In the genomic region with DNA sequence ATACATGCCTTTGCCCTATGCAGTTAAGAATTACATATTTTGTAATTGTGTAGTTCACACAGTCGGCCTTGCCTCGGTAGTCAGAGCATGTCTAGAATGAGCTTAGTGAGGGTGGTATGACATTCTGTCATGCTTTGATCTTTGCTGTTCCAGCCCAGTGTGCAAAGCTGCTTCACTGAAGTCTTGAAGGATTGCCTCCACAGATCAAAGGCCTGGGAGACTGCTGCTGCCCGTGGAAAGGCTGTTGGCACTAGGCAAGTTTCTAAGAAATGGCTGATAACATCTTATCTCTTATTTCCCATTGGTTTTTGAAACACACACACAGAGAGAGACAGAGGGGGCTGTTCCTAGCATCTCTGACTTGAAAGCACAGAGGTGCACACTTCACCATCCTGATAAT, we compare ENCODE assay signal across 18 mouse cellular contexts.
DNase-seq lines count a peak whose midpoint lies in the region; ATAC-seq lines count a peak whose summit lies in the region.
"Had no signal": no experiment of that assay in that cellular context is flagged by ENCODE, and none has a peak within 500 bp of the region (broad histone marks: within the 10 kb centered on the region; RNA-seq: fewer than 3 reads in every experiment).

No protein-coding gene starts in this region.

- peak; percentile 51; the same call in 1 of the 2 replicates for ATAC-seq in kidney, embryonic 16.5 days (ENCODE audit: low FRiP score, low TSS enrichment)
- ATAC-seq: forebrain, embryonic 16.5 days had no signal

- no peak overlapping the region for H3K4me3 ChIP-seq in kidney, embryonic 16.5 days (ENCODE audit: low read length)
- H3K4me3 ChIP-seq: embryonic facial prominence, embryonic 13.5 days; forebrain, embryonic 12.5 days; heart, adult 2 months; heart, embryonic 12.5 days; hindbrain, embryonic 10.5 days had no signal

- peak; percentile 35 for DNase-seq in heart, adult 11 months
- no peak for DNase-seq in heart, adult 9 months (ENCODE audit: low spot score in 2 of 2)
- no peak for DNase-seq in kidney, adult 8-10 months
- peak; percentile 1 for DNase-seq in thymus, postnatal 25 days
- no peak for DNase-seq in thymus, adult 18-20 months
- no peak for DNase-seq in natural killer cell, adult 2 months (ENCODE audit: low spot score in 2 of 2)
- DNase-seq: cerebellum, adult 18-20 months; cerebellum, adult 9-11 months; cerebellum, postnatal 36 days; gastrocnemius, postnatal 10 days; heart, adult 2 months had no signal

- H3K4me1 ChIP-seq in kidney, embryonic 16.5 days (ENCODE audit: insufficient read depth, low read length), result peaks cover 5% of the 10 kb centered on the region; the same call in 1 of the 2 replicates
- H3K4me1 ChIP-seq: embryonic facial prominence, embryonic 13.5 days; forebrain, embryonic 12.5 days; hindbrain, embryonic 10.5 days had no signal

- H3K4me2 ChIP-seq in kidney, embryonic 16.5 days (replicated peaks; ENCODE audit: low read depth, low read length), result no peak overlapping the region
- H3K4me2 ChIP-seq: embryonic facial prominence, embryonic 13.5 days; forebrain, embryonic 12.5 days; heart, embryonic 12.5 days; hindbrain, embryonic 14.5 days had no signal

- WGBS in kidney, embryonic 16.5 days, result 41% methylated on average over 3 of the region's 3 CpGs

- H3K9me3 ChIP-seq in kidney, embryonic 16.5 days (ENCODE audit: low read length), result no peaks in the 10 kb centered on the region
- H3K9me3 ChIP-seq: embryonic facial prominence, embryonic 13.5 days; forebrain, embryonic 12.5 days; heart, embryonic 12.5 days; hindbrain, embryonic 10.5 days had no signal

- H3K27ac ChIP-seq in kidney, embryonic 16.5 days (ENCODE audit: low read length), result no peak overlapping the region
- H3K27ac ChIP-seq: embryonic facial prominence, embryonic 13.5 days; forebrain, embryonic 12.5 days; heart, adult 2 months; hindbrain, embryonic 10.5 days; hindbrain, embryonic 14.5 days had no signal

- H3K9ac ChIP-seq in kidney, embryonic 16.5 days (replicated peaks; ENCODE audit: low read length), result no peak overlapping the region
- H3K9ac ChIP-seq: embryonic facial prominence, embryonic 13.5 days; forebrain, embryonic 12.5 days; heart, embryonic 12.5 days; hindbrain, embryonic 14.5 days had no signal

- no peaks in the 10 kb centered on the region for H3K27me3 ChIP-seq in kidney, embryonic 16.5 days (ENCODE audit: insufficient read depth, low read length)
- H3K27me3 ChIP-seq: embryonic facial prominence, embryonic 13.5 days; forebrain, embryonic 12.5 days; heart, embryonic 12.5 days had no signal

- H3K36me3 ChIP-seq in kidney, embryonic 16.5 days (ENCODE audit: insufficient read depth, low read length), result no peaks in the 10 kb centered on the region
- H3K36me3 ChIP-seq: embryonic facial prominence, embryonic 13.5 days; forebrain, embryonic 12.5 days; heart, embryonic 12.5 days; hindbrain, embryonic 10.5 days had no signal

Comparison
In these comparisons a context has a peak if more than half of its experiments do, and no peak if none do; other contexts are left out.
1. DNase-seq: peak in heart, adult 11 months (single experiment) and thymus, postnatal 25 days (single experiment); none in heart, adult 9 months (0 of 2), kidney, adult 8-10 months (0 of 2), thymus, adult 18-20 months (0 of 2) and natural killer cell, adult 2 months (0 of 2).